Mouse (Mus musculus) erythroblast, embryonic 14.5 days (primary cell): Measurements from ENCODE around the gene Gnao1. TPM values are rescaled to one million over a fixed set of nuclear protein-coding genes. Genes with fewer than 3 reads are reported as not detected.

Experiments
- H3K27me3 ChIP-seq: 2 replicates; pipeline ENCODE4 v1.6.1; 2012; ENCODE audit warnings: inconsistent platforms; ENCODE audit not compliant: control insufficient read depth
- H3K36me3 ChIP-seq: 2 replicates; pipeline ENCODE4 v1.6.1; 2012; ENCODE audit warnings: mild to moderate bottlenecking, inconsistent platforms; ENCODE audit not compliant: control insufficient read depth
- H3K4me1 ChIP-seq: 2 replicates; pipeline ENCODE4 v1.6.1; 2012; ENCODE audit warnings: inconsistent platforms; ENCODE audit not compliant: control insufficient read depth
- H3K4me3 ChIP-seq: replicated peaks from 2 replicates; pipeline ENCODE3; 2012; ENCODE audit warnings: moderate library complexity, mild to moderate bottlenecking, inconsistent platforms
- H3K9me3 ChIP-seq: 2 replicates; pipeline ENCODE4 v1.6.1; 2012; ENCODE audit warnings: low read length, inconsistent platforms, mixed read lengths; ENCODE audit not compliant: control insufficient read depth
- GATA1 ChIP-seq: IDR thresholded peaks from 2 replicates; pipeline ENCODE4 v1.6.1; 2012; ENCODE audit warnings: low read length, inconsistent platforms, mixed read lengths
- TAL1 ChIP-seq: IDR thresholded peaks from 3 replicates; pipeline ENCODE4 v1.6.1; 2012; ENCODE audit warnings: low read length, inconsistent platforms, mixed read lengths
- polyA plus RNA-seq: library from polyadenylated mRNA; stranded (reverse); fragments of >175 nt; gene quantifications from 2 replicates; pipeline ENCODE4 v1.2.3, GENCODE M21; 2012

Gene Gnao1
- polyA plus RNA-seq, 1 experiment = 0.10 TPM

DNA sequence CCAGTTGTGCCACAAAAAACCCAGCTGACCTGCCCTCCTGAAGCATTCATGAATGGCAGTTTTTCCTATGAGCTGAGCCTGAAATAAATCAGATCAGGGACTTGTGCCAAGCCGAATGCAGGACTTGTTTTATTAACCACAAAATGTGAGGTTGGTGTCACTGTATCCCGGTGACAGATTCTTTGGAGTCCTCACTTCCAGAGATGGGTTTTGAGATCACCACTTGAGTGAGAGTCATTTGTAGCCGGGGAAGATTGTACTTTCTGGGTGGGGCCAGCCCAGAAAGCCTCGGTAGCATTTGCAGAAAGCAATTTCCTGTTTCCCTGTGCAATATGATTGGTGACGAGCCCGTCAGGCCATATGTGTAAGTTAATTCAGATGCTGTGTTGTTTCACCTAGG is 4.5 kb downstream of the Gnao1 start:
- Histone ChIP-seq H3K4me3 (no peak overlapping the region), H3K36me3 (no peaks in the 10 kb centered on the region), H3K27me3 (peaks cover 62% of the 10 kb centered on the region), H3K4me1 (peaks cover 11% of the 10 kb centered on the region), H3K9me3 (peaks cover 5% of the 10 kb centered on the region; the same call in 1 of the 2 replicates)
- TF ChIP-seq GATA1 = no peak
- no peak for TF ChIP-seq TAL1

GRCm38 (mm10) chr8:93816226-93816625 is 6.5 kb downstream of the Gnao1 start:
- H3K9me3 ChIP-seq = peaks cover 5% of the 10 kb centered on the region; the same call in 1 of the 2 replicates
- peaks cover 1% of the 10 kb centered on the region for H3K4me1 ChIP-seq
- H3K36me3 ChIP-seq = no peaks in the 10 kb centered on the region
- no peak for TF ChIP-seq GATA1
- no peak for TF ChIP-seq TAL1
- peaks cover 43% of the 10 kb centered on the region for H3K27me3 ChIP-seq
- H3K4me3 ChIP-seq = no peak overlapping the region

- H3K27me3 ChIP-seq = peaks cover 31% of the 10 kb centered on the region
- H3K4me1 ChIP-seq = no peaks in the 10 kb centered on the region
- TF ChIP-seq TAL1 (no peak), GATA1 (no peak)
- H3K4me3 ChIP-seq = no peak overlapping the region
- H3K9me3 ChIP-seq = no peaks in the 10 kb centered on the region
- no peaks in the 10 kb centered on the region for H3K36me3 ChIP-seq
These were observed 7.6 kb downstream of the Gnao1 start for GRCm38 (mm10) chr8:93817366-93817765.

GRCm38 (mm10) chr8:93819929-93820328 is 10.2 kb downstream of the Gnao1 start:
- Histone ChIP-seq H3K4me1 (no peaks in the 10 kb centered on the region), H3K4me3 (no peak overlapping the region), H3K9me3 (no peaks in the 10 kb centered on the region), H3K36me3 (no peaks in the 10 kb centered on the region), H3K27me3 (peaks cover 6% of the 10 kb centered on the region)
- no peak for TF ChIP-seq GATA1
- TF ChIP-seq TAL1 = no peak

GRCm38 (mm10) chr8:93821327-93821726 is 11.6 kb downstream of the Gnao1 start:
- no peaks in the 10 kb centered on the region for H3K36me3 ChIP-seq
- no peaks in the 10 kb centered on the region for H3K27me3 ChIP-seq
- TF ChIP-seq GATA1 (no peak), TAL1 (no peak)
- no peak overlapping the region for H3K4me3 ChIP-seq
- no peaks in the 10 kb centered on the region for H3K9me3 ChIP-seq
- no peaks in the 10 kb centered on the region for H3K4me1 ChIP-seq

GRCm38 (mm10) chr8:93825317-93825716 is 15.6 kb downstream of the Gnao1 start:
- no peak for TF ChIP-seq TAL1
- no peak for TF ChIP-seq GATA1
- Histone ChIP-seq H3K27me3 (no peaks in the 10 kb centered on the region), H3K4me1 (no peaks in the 10 kb centered on the region), H3K4me3 (no peak overlapping the region), H3K36me3 (no peaks in the 10 kb centered on the region), H3K9me3 (no peaks in the 10 kb centered on the region)

- Histone ChIP-seq H3K4me1 (no peaks in the 10 kb centered on the region), H3K9me3 (no peaks in the 10 kb centered on the region), H3K36me3 (no peaks in the 10 kb centered on the region), H3K27me3 (no peaks in the 10 kb centered on the region), H3K4me3 (no peak overlapping the region)
- TF ChIP-seq GATA1 = no peak
- no peak for TF ChIP-seq TAL1
These were observed 20.9 kb downstream of the Gnao1 start for GRCm38 (mm10) chr8:93830626-93831025.

- no peaks in the 10 kb centered on the region for H3K36me3 ChIP-seq
- no peaks in the 10 kb centered on the region for H3K4me1 ChIP-seq
- TF ChIP-seq GATA1 (no peak), TAL1 (no peak)
- H3K4me3 ChIP-seq = no peak overlapping the region
- H3K9me3 ChIP-seq = no peaks in the 10 kb centered on the region
- H3K27me3 ChIP-seq = no peaks in the 10 kb centered on the region
These were observed 26.0 kb downstream of the Gnao1 start for GRCm38 (mm10) chr8:93835771-93836170.

DNA sequence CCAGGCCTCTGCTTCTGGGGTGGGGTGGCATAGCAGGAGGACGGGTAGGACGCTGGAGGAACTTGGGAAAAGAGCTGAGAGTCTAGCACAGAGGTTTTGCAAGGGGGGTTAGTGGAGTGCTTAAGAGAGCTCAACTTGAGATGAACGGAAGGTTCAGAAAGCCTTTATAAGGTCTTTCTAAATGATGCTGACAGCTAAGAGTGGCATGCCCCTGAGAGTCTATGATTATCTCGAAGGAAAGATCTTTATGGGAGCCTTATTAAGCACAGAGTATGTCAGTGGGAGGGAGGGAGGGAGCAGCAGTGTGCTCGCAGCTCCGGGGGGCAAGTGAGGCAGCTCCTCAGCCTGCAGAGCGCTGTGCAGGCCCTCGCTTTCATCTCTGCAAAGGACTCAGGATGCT is 29.3 kb downstream of the Gnao1 start:
- TF ChIP-seq TAL1 (no peak), GATA1 (no peak)
- no peak overlapping the region for H3K4me3 ChIP-seq
- H3K4me1 ChIP-seq = no peaks in the 10 kb centered on the region
- H3K9me3 ChIP-seq = no peaks in the 10 kb centered on the region
- H3K36me3 ChIP-seq = no peaks in the 10 kb centered on the region
- no peaks in the 10 kb centered on the region for H3K27me3 ChIP-seq

DNA sequence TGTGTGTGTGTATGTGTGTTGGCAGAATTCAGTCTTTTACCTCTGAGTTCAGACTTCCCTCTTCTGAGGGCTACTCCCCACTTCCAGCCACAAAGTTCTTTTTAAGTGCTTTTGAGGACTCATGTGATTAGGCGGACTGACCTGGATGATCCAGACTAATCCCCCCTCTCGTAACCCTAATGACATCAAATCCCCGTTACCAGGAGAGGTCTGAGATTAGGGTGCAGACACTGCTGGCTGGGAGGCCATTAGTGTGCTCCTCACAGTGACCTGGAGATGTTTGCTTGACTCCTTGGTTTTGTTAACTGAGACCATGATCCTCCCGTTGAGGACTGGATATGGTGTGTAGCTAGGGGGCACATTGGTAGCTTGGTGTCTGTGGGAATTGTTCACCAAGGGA is 30.7 kb downstream of the Gnao1 start:
- Histone ChIP-seq H3K27me3 (no peaks in the 10 kb centered on the region), H3K9me3 (no peaks in the 10 kb centered on the region), H3K4me1 (no peaks in the 10 kb centered on the region), H3K36me3 (no peaks in the 10 kb centered on the region), H3K4me3 (no peak overlapping the region)
- TF ChIP-seq GATA1 (no peak), TAL1 (no peak)
